Mouse (Mus musculus): ENCODE results near the gene Cacng7.
A peak's percentile ranks its signal among the peaks of the same experiment; 100 is the strongest.
"Not testable (repeated sequence)": the region's sequence is repeated elsewhere in the genome, so short reads cannot be mapped to it uniquely, and the experiment has no call there.

The Cacng7 gene

GRCm38 (mm10) chr7:3391809-3392208 lies 59.1 kb downstream of the Cacng7 start:
- DNase-seq, result no peak

- no peak for DNase-seq
Observed at GRCm38 (mm10) chr7:3397355-3397754, 64.6 kb downstream of the Cacng7 start.

- DNase-seq, result no peak
Observed at GRCm38 (mm10) chr7:3397797-3398196, 65.0 kb downstream of the Cacng7 start.

DNA sequence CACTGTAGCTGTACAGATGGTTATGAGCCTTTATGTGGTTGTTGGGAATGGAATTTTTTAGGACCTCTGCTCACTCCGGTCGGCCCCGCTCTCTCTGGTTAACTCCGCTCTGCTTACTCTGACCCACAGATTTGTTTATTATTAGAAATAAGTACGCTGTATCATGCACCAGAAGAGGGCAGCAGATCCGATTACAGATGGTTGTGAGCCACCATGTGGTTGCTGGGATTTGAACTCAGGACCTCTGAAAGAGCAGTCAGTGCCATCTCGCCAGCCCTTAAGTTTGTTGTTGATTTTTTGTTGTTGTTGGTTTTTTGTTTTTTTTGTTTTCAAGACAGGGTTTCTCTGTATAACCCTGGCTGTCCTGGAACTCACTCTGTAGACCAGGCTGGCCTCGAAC lies 65.6 kb downstream of the Cacng7 start:
- DNase-seq, result not testable (repeated sequence)

- DNase-seq, result no peak
Observed at GRCm38 (mm10) chr7:3399937-3400336, 67.2 kb downstream of the Cacng7 start.

DNA sequence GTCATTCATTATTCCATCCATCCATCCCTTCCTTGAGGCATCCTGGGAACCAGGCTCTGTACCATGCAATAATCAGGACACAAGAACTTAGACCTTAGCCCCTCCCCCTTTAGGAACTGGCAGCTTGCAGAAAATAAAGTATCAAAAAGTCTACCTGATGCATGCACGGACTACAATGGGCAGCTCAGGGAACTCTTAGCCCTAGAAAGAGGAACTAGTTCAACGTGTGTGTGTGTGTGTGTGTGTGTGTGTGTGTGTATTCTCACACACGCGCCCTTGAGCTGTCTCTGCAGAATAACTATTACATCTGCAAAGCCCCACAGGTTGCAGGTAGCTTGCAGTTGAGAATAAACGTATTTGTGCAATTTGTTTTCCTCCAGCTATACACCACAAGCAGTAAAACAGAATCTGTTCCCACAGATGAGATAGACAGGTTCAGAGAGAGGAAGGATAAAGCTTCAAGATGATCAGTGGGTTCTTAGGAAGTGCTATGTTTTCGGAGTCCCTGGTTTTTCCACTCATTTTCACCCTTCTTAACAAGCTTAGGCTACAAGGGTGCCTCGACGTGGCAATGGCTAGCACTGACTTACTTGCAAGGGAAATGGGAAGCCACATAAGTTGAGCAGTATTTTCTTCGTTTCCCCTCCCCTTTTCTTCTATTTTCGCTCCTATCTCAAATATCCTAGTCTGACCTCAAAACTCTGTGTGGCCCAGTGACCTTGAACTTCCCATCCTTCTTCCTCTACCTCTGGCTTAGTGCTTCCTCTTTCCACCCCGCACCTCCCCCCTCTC lies 77.2 kb downstream of the Cacng7 start:
- DNase-seq, result no peak

GRCm38 (mm10) chr7:3411160-3411941 lies 78.6 kb downstream of the Cacng7 start:
- peak; percentile 9 for DNase-seq

- DNase-seq, result peak; percentile 8
Observed at GRCm38 (mm10) chr7:3412036-3412435, 79.3 kb downstream of the Cacng7 start.

DNA sequence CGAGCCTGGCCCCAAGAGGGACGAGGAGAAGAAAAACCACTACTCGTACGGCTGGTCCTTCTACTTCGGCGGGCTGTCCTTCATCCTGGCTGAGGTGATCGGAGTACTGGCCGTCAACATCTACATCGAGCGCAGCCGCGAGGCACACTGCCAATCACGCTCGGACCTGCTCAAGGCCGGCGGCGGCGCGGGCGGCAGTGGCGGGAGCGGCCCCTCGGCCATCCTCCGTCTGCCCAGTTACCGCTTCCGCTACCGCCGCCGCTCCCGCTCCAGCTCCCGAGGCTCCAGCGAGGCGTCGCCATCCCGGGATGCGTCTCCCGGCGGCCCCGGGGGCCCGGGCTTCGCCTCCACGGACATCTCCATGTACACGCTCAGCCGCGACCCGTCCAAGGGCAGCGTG lies 82.1 kb downstream of the Cacng7 start:
- peak; percentile 45 for DNase-seq

DNA sequence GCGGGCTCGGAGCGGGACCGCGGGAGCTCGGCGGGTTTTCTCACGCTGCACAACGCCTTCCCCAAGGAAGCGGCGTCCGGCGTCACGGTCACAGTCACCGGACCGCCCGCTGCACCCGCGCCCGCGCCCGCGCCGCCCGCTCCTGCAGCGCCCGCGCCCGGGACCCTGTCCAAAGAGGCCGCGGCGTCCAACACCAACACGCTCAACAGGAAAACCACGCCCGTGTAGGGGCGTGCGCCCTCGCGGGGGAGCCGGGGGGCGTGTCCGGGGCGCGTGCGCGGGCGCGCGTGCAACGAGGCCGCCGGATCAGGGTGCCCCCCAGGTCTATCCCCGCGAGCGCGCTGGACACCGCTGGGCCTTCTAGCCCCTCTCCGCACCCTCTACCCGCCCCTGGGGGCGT lies 82.6 kb downstream of the Cacng7 start:
- peak; percentile 49 for DNase-seq

All from kidney, adult 18-20 months (tissue).